Mouse (Mus musculus) forelimb bud, embryonic 11.5 days (tissue): ENCODE data around the gene Ptprm.

ENCODE experiments used
- DNase-seq: peaks from one replicate; pipeline ENCODE4 v3.0.0-alpha.2; 2012; ENCODE audit warnings: low read depth, low spot score

Ptprm gene

DNA sequence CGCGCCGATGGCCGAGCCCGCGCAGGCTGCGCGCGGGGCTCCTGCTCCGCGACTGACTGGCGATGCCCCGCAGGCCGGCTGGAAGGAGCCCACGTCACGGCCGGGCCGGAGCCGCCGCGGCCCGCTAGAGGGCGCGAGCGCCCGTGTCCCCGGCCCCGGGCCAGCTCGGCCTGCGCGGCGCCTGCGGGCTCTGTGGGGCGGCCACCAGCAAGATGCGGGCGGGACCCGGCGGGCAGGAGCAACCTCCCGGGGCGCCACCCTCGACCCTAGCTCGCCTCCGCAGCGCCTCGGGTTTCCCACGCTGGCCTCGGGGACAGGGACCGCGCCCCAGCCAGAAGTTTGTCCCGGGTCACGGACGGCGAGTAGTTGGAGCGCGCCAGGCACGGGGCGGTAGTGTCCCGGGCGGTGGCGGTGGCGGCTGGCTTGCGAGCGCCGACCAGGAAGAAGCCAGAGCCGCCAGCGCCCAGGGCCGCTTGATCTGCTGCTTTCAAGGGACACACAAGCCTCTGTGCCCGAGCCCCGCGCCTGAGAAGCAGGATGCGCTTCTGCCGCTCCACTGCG, at the start of gene Ptprm:
Ptprm (minus strand) TSS at position 7 of the 561 bp plus-strand sequence.
- DNase-seq, result peak; percentile 78

DNA sequence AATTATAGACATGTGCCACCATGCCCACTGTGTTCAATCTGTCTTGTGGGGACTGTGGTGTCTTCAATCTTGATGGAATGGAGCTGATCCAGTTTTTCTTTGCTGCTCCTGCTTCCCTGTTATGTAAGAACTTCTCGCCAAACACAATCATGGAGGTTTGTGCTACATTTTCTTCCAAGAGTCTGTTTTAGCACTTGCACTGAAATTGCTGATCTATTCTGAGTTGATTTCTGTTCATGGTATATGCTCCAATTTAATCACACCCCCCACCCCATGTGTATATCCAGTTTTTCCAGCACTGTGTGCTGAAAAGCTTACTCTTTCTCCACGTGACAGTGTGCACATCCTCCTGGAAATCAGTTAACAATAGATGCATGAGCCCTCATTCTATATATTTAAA, 41.9 kb upstream of the Ptprm start:
- DNase-seq, result no peak

DNA sequence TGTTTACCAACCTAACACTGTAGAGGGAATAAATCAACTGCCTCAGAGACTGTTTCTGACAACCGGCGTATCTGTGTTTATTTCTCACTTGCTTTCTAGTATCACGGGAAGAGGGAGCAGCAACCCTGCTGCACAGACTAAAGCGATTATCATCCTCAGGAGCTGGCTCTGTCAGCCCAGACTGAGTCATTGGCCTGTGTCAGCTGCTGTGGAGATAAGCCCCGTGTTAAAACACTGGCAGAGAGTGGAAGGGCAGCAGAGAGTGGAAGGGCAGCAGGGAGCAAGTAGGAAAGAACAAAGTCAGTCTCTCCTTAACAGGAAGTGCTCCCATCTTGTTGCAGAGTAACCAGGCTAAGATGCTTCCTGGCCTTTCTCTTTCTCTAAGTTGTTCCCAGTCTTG, 36.6 kb upstream of the Ptprm start:
- no peak for DNase-seq

DNA sequence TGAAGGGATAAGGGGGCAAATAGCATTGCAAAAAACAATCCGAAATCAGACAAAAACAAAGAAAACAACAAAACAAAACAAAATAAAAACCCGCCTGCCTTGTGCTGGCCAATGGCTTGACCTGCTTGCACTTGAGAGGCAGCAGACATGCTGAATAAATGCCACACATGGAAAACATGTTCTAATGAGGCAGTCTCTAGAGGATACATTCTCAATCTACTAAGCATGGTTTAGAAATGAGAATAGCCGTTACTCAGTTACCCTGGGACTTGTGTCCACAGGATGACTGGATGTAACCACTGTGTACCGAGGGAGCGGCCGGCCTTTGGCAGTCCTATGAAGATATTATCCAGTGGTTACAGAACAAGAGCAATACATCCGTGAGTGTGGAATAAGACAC, 33.9 kb upstream of the Ptprm start:
- no peak for DNase-seq

DNA sequence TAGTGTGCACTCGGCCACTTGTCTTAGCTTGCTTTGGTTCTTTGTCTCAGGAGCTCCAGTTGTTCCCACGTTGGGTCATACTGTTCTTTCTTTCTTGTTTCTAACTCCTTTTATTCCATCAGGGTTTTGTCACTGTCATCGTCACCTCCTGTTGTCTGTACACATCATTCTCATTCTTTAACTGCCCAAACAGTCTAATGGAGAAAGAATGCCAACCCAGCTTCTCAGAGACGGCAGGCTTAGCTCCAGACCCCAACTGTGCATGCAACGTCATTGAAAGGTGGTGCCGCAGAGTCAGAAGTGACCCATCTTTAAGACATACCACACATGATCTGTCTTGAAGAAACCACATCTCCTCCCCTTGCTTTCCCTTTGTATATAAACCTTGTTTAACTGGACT, 31.0 kb upstream of the Ptprm start:
- no peak for DNase-seq

DNA sequence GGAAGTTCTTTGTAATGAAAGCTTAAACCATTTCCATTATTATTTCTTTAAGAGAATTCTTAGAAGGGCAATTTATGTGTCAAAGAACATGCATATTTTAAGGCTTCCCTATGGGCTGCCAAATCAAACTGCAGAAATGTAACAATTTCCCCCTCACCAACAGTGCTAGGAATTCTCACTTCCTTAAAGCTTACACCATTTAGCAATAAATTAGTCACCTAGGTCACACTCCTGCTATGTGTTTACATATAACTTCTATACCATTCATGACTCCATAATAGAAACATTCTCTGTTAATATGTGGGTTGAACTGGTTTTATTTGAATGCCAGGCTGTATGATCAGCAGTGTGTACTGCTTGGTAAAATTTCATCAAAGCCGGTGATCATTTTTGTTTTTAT, 29.4 kb upstream of the Ptprm start:
- DNase-seq, result no peak

DNA sequence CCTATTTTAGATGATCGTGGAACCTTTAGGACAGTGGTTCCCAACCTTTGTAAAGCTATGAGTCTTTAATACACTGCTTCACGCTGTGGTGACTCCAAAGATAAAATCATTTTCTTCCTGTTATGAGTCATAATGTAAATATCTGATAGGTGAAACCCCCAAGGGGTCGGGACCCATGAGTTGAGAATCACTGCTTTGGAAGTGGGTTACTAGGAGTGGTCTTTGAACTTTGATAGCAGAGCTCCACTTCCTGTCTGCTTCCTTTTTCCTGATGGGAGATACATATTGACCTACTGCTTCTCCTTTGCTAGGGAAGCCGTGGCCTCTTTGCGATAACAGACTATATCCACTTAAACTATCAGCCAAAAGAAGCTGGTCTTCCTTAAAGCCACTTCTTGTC, 27.4 kb upstream of the Ptprm start:
- no peak for DNase-seq

DNA sequence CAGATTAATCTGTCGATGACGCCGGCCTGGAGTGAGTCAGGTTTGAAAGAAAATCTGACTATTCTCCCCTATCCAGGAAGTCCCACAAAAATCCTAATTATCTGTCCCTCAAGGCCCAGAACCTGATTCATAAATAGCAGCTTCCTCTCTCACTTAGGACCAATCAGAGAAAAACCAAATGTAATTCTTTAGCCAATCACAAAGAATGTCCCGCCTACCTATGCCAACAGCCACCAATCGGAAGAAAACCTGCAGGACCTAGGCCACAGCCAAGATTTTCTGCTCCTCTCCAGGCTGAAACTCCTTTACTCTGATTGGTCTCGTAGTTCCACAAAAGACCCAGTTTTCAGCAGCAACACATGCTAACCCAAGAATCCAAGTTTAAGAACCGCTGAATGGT, 13.6 kb upstream of the Ptprm start:
- DNase-seq, result no peak

DNA sequence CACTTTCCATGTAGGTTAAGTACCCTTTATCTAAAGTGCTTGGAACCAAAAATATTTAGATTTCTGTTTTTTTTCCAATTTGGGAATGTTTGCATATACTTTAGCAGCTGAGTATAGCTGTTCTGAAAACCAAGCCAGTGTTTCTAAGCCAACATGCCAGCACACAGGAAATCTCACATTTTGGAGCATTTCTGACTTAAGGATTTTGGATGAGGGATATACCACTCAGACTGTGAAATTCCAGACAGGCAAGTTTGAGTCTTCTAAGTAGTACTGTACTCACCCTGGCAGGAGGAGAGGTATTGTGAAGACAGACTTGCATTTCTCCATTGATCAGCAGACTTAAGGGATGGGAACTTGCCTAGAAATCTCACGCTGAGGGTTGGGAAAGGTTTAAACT, 10.2 kb upstream of the Ptprm start:
- no peak for DNase-seq

DNA sequence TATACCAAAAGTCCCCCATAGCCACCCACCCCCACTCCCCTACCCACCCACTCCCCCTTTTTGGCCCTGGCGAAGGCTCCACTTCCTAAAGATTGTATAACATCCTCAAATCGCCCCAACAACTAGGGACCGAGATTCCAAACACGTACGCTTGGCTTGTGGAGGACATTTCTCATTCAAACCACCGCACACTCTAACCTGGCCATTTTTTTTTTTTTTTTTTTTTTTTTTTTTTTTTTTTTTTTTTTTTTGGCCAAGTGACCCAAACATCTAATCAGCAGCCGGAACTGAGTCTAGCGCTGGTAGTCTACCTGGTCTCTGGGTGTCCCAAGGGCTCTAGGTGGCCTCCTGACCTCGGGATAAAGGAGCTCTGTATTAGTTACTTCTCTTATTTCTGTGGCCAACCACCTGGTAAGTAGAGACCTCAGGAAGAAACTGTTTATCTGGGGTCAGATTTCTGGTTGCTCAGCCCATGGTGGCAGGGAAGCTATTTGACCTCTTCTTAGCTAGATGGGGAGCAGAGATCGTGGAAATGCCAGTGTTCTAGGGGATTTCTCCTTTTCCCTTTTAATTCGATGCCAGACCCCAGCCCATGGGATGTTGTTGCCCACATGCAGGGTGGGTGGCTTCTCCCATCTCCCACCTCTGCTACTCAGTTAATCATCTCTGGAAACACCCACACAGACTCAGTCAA, 9.3 kb upstream of the Ptprm start:
- DNase-seq, result no peak

DNA sequence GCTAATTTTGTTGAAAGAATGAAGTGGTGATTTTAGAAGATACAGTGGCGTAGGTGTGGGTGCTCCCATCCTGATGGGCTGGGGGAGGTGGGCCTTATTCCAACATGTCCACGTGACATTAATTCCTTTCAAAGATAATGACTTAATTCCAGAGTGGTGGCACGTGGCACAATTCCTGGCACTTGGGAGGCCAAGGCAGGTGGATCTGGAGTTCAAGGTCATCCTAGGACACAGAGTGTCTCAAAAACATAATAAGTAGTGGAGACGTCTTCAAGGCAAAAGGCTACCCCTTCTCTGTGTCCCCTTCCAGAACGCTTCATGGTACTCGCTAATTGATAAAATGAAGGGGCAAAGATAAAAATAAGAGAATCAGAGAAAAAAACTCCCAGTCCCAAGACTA, 7.9 kb upstream of the Ptprm start:
- DNase-seq, result no peak

DNA sequence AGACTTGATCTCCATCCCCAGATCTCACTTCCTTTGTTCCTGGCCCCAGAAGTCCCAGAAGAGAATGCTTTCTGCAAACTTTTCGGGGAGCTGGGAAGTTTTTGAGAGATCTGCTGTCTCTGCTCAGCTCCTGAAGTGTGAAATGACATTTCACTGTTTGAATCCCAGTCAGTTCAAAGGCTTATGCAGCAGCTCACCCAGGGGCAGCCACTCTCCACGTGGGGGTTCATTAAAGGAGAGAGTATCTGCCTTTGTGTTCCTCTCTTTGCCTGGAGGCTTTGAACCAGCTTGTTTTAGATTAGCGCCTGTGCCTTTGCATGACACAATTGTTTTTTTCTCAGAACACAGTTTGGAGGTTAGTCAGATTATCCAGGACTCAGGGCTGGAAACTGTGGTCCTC, 6.3 kb upstream of the Ptprm start:
- no peak for DNase-seq

DNA sequence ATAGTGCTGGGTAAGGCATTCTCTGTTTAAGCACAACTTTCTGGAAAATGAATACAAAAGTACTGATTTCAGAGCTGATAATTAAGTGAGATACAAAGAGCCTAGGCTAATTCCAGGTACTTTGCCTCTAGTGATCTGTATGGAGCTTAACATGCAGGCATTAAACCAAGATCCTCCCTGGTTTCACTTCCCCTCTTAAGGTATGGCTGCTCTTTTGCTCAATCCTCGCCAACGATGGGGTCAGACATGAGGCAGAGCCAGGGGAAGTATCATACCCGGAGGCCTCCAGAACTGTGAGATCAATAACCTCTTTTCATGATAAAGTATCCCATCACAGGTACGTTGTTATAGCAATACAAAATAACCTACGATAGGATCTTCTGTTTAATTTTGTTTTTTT, 5.3 kb upstream of the Ptprm start:
- no peak for DNase-seq

DNA sequence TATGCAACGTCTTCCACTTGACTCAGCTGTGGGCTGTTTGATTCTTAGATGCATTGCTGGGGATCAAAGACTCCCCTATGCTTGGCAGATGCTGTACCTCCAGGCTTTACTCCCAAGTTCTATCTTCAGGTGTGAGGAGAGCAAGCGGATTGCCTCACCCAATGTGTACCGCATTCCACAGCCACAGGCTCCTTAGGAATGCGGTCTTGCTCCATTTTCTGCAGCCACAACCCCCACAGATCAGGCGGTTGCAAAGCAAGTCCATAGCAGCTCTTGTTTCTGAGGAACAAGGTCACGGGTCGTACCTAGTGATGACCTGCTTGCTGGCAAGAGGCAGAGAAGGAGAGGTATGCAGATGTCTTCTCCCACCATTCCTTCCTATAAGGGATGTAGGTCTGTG, 4.3 kb upstream of the Ptprm start:
- no peak for DNase-seq

DNA sequence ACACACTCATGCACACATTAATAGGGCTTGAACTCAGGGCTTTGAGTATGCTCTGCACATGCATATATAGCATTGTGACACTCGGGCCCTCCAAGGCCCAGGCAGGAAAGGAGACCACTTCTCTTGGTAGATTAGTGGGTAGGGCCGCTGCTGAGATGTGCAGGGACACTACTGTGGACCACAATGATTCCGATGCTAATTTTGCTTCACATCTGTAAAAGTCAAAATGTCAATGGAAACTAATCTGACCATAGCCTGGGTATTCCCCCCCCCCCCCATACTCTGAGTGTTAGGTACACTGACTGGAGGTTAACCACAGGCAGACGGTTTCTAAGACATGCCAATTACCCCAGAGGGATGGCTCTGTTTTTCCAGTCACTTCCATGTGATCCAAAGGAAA, 2.9 kb upstream of the Ptprm start:
- DNase-seq, result no peak

DNA sequence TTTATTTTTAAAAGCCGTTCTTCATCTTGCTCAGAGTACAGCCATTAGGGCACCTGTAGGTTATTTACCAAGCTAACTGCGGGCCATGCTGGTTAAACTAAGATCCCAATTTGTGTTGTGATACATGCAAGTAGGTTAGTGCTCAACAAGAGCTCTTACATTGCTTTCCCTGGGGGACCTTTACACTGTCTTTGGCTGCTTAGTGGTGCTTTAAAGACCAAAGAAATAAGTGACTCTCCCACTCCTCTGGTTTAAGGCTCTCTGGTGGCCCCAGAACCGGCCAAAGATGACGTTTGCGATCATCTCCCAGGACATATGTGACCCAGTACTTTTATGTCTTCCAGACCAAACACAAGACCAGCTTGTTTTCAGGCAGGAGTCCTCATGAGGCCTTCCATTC, 994 bp upstream of the Ptprm start:
- no peak for DNase-seq

DNA sequence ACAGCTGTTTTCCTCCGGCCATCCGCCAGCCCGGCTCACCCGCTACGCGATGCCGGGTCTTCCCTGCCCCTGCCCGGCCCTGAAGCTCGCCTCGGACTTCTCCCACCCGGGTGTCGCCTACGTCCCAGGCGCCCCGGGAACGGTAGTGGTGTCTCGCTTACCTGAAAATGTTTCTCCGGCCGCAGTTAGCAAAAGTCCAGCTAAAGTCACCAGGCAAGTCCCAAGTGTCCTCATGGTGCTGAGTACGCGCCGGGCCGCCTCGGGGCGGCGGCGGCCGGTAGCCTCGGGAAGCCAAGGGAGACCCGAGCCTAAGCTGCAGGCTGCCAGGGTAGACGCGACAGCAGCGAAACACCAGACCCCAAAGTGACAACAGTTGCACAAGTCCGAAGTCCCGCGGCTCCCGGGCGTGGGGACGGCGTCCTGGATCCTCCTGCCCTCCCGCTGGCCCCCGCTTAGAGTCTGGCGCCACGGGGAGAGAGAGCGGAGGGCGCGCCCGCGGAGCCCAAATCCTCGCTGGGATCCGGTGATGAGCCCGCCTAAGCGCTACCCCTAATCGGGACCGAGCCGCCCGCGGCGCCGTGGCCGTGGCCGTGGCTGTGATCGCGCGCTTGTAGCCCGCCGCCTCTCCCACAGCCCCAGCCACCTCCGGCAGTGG, 334 bp downstream of the Ptprm start:
- peak; percentile 42 for DNase-seq

DNA sequence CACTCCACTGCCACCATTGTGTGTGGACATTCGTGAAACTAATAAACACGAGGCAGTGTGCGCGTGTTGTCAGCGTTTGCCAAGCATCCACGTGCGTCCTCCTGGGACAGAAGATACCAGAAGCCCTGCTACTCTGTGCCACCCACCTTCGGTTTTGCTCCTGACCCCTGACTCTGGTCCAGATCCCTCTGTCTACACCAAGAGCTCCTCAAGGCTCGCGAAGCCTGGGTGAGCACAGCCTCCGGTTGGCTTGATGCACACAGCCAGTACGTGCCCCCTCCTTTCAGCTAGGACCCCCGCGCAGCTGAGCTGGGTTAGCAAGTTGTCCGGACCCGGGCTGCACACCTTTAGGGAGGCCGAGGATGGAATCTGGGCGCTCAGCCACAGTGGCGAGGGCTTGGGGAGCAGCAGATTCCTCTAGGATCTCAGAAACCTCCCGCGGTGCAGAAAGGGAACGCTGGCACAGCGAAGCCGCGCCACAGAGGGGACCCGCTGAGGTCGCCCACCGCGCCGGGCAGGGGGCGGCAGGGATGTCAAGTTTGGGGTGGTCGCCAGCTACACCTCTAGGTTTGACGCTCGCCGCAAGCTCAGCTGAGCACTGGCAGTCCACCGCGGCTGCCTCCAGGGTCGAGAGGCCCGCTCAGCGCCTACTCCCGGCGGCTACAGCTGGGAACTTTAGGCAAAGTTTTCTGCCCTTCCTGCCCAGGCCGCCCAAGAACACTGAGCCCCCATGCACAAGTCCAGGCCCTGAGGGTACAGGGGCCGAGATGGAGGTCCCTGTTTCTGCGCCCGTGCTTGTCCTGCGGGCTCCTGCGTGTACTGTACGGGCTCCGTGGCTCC, 1.1 kb downstream of the Ptprm start:
- DNase-seq, result peak; percentile 20

DNA sequence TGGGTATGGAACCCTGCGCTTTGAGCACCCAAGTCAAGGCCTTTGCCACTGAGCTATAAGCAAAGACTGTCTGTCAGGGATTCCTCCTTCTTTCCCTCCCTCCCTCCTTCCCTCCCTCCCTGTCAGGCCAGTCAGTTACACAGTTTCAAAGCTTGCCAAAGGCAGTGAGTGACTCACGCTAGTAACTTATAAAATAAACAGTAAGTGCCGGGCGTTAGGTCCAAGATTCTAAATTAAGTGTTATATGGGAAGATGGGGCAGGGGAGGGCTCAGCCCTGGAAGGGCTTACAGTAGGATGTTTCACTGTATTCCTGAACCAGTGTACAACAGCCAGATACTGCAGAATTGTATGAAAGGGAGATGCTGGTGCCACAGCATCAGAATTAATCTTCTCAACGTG, 2.8 kb downstream of the Ptprm start:
- no peak for DNase-seq

DNA sequence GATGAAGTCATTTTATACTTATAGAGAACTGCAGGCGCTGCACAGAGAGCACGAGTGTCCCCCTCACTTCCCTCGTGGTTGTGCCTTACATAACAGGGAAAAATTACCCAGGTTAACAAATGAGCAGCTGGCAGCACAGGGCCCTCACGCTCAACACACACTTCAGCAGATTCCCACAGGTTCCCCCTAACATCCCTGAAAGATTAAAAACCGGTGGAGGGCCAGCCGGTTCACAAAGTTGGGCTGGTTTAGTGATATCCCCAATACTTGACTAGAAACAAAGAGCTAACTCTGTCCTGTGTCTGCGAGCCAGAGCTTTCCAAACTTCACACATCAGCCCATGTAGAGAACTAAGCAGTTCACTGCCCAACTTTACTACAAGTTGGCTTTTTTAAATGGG, 3.7 kb downstream of the Ptprm start:
- DNase-seq, result no peak

DNA sequence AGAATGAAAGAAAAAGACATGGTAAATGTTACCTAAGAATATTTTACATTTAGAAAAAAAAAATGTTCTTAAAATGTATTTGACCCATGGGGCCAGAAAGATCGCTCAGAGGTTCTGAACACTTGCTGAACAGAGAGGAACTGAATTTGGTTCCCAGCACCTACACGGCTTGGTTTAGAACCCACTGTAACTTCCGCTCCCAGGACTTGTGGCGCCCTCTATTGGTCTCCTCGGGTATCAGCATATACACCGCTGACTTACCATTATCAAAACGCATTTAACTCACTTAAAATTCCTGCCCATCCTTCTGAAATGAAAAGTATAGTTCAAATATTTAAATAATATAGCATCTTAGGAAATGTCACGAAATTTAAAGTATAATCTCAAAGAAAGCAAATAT, 4.7 kb downstream of the Ptprm start:
- DNase-seq, result no peak

DNA sequence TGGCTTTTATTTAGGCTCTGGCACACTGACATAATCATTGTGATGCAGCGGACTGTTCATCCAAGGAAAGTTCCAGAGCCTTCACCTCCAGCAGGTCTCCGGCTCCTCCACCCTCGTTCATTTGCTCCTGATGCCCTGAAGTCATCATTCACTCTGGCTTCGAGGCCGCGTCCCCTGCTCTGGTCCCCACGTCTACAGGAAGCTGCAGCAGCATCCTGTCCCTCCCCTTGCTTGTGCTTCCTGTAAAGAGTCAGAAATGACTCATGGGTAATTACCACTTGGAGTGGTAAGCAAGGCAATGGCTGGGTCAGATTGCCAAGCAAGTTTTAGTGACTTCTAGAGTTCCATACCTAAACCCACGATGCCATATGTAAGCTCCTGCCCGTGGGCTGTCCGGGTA, 7.3 kb downstream of the Ptprm start:
- DNase-seq, result no peak

DNA sequence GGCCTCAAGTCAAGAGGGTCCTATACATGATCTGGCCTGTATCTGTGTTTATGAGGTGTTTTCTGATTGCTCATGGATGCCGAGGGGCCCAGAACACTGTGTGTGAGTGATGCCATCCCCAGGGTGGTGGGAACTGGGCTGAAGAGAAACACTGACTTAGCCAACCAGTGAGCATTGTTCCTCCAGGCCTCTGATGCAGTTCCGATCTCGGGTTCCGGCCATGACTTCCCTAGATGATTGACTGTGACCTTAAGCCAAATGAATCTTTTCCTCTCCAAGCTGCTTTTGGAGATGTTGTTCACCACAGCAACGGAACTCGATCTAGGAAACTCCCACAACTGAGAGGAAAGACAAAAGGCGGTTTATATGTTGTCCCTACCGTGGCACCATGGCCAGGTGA, 9.1 kb downstream of the Ptprm start:
- no peak for DNase-seq
